Mouse (Mus musculus): Measurements from ENCODE around the gene Wdr92. TPM values are rescaled to one million over a fixed set of nuclear protein-coding genes. Genes with fewer than 3 reads are reported as not detected.

Wdr92 gene
- polyA plus RNA-seq, 1 experiment from 2014 or later = 27.2 TPM

DNA sequence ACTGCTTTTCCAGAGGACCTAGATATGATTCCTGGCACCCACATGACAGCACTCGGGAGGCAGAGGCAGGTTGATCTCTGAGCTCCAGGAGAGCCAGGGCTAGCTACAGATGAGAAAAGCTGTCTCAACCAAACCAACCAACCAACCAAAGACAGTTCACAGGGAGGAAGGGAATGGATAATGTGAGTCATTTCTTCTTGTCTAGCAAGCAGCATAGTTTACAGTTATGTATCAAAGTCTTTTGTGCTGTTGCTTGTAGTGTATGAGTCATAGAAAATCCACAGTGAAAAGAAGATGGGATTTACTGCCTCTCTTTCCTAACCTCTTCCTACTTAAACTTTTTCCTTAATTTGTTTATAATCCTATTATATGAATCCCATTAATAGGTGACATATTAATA lies 5.3 kb upstream of the Wdr92 start:
- 0 out of 2 replicates have a peak, but pooled peaks have one; percentile 31 for ATAC-seq
- Histone ChIP-seq H3K27me3 (replicated peaks) (no peaks in the 10 kb centered on the region), H3K4me1 (replicated peaks) (no peaks in the 10 kb centered on the region), H3K4me3 (replicated peaks) (no peak overlapping the region), H3K4me2 (replicated peaks) (no peak overlapping the region), H3K27ac (no peak overlapping the region), H3K36me3 (no peaks in the 10 kb centered on the region), H3K9me3 (no peaks in the 10 kb centered on the region), H3K9ac (no peak overlapping the region)
- 95% methylated on average over 1 of the region's 1 CpGs for WGBS

DNA sequence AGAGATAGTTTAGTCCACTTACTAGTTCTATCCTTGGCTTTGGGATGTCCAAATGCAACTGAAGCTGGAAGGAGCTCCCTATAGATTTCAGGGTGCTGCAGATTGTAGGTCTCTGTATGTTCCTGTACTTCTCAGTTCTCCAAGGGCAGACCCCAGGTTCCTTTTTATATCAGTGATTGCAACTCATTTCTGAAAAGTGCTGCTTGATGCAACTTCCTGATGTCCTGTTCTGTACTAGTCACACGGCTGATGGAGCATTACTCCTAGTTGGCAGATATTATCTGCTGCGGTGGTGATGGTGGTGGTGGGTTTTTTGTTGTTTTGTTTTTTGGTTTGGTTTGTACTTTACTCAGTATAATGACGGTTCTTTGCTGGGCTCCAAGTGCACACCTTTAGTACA lies 1.2 kb upstream of the Wdr92 start:
- no peaks in the 10 kb centered on the region for H3K36me3 ChIP-seq
- no peak overlapping the region for H3K4me2 ChIP-seq (replicated peaks)
- H3K4me3 ChIP-seq (replicated peaks) = no peak overlapping the region
- H3K4me1 ChIP-seq (replicated peaks) = no peaks in the 10 kb centered on the region
- no peak overlapping the region for H3K27ac ChIP-seq
- no peak overlapping the region for H3K9ac ChIP-seq
- no peaks in the 10 kb centered on the region for H3K27me3 ChIP-seq (replicated peaks)
- H3K9me3 ChIP-seq = no peaks in the 10 kb centered on the region
- ATAC-seq = no peak
- 83% methylated on average over 3 of the region's 3 CpGs for WGBS

DNA sequence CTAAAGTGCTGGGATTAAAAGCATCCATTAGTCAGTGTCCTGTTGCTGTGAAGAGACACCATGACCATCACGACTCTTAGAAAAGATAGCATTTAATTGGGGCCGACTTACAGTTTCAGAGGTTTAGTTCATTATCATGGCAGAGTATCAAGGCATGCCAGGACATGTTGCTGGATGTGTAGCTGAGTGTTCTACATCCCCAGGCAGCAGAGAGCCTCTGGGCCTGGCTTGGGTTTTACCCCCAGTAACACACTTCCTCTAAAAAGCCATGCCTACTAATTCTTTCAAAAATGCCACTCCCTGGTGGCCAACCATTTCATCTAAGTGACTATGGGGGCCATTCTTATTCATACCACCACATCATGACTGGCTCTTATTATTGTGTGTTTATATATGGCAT lies 1.3 kb downstream of the Wdr92 start:
- Histone ChIP-seq H3K27me3 (replicated peaks) (no peaks in the 10 kb centered on the region), H3K4me2 (replicated peaks) (no peak overlapping the region), H3K4me3 (replicated peaks) (no peak overlapping the region), H3K9ac (no peak overlapping the region), H3K4me1 (replicated peaks) (no peaks in the 10 kb centered on the region), H3K27ac (no peak overlapping the region), H3K9me3 (no peaks in the 10 kb centered on the region), H3K36me3 (no peaks in the 10 kb centered on the region)
- ATAC-seq = no peak
- WGBS = 95% methylated on average over 2 of the region's 2 CpGs

DNA sequence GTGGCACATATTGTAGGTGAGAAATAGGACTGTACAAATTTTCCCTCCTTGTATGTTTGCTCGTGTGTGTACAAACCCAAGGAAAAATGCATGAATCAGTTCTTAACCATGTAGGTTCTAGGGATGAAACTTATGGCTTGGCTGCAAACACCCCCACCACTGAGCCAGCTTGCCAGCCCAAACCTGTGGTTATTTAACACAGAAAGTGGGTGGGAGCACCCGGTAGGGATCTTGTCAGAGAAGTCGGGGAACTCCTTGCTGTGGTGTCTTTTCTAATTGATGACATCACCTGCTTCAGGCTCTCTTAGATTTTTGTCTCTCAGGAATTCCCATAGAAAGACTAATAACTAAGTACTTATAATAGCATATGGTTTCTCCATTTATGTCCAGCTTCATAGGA lies 5.7 kb downstream of the Wdr92 start:
- Histone ChIP-seq H3K4me2 (replicated peaks) (no peak overlapping the region), H3K4me3 (replicated peaks) (no peak overlapping the region), H3K27ac (no peak overlapping the region), H3K9me3 (no peaks in the 10 kb centered on the region), H3K9ac (no peak overlapping the region), H3K4me1 (replicated peaks) (no peaks in the 10 kb centered on the region), H3K36me3 (no peaks in the 10 kb centered on the region), H3K27me3 (replicated peaks) (no peaks in the 10 kb centered on the region)
- ATAC-seq = no peak
- 84% methylated on average over 3 of the region's 3 CpGs for WGBS

DNA sequence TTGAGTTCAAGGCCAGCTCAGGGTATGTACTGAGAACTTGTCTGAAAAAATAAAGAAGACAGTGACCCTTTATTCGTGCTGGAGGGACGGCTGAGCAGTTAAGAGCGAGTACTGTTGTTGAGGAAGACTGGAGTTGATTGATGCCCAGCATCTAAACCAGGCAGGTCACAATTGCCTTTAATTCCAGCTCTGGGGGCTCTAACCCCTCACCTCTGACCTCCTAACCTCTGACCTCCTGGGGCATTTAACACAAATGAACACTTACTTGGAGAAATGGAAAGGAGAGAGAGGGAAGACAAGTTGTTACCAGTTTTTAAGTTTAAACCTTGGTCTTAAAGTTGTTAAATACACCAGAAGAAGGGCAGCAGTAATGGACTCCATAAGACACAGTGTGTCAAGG lies 6.9 kb downstream of the Wdr92 start:
- Histone ChIP-seq H3K9ac (no peak overlapping the region), H3K36me3 (no peaks in the 10 kb centered on the region), H3K27me3 (replicated peaks) (no peaks in the 10 kb centered on the region), H3K4me3 (replicated peaks) (no peak overlapping the region), H3K4me1 (replicated peaks) (no peaks in the 10 kb centered on the region), H3K9me3 (no peaks in the 10 kb centered on the region), H3K4me2 (replicated peaks) (no peak overlapping the region), H3K27ac (no peak overlapping the region)
- ATAC-seq = no peak
- WGBS = 61% methylated on average over 3 of the region's 3 CpGs

DNA sequence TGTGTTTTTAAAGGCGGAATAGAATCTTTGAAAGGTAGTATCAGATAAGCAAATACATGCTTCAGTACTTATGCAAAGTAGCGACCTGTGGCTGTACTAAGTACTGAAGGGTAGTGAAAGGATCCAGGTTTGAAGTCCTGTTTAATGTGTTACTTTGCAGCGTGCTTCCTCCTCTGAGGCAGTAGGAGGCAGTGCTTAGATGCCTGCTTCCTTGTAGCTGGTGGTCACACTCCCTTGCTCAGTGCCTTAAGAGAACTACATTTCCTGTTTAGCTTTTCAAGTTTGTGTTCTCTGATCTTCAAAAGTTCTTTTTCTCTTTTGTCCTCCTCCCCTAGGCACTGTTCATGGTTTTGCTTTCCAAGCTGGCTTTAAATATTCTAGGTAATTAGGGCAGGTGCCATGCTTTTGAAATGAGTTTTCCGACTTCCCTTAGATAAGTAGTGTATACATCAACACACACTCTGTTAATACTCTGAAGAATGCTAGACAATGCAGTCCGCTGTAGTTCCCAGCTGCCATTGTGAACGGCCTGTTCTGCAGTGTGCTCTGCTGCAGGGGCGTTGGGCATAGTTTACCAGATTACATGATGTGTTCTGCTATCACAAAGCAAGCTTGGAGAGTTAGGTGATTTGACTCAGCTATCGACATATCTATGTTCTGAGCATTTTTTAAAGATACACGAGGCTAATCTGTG lies 10.4 kb downstream of the Wdr92 start:
- Histone ChIP-seq H3K4me3 (replicated peaks) (no peak overlapping the region), H3K27me3 (replicated peaks) (no peaks in the 10 kb centered on the region), H3K36me3 (peaks cover 13% of the 10 kb centered on the region; the same call in 1 of the 2 replicates), H3K4me1 (replicated peaks) (no peaks in the 10 kb centered on the region), H3K9ac (no peak overlapping the region), H3K27ac (no peak overlapping the region), H3K9me3 (no peaks in the 10 kb centered on the region), H3K4me2 (replicated peaks) (no peak overlapping the region)
- WGBS = 83% methylated on average over 9 of the region's 9 CpGs
- peak; percentile 65; the same call in 1 of the 2 replicates for ATAC-seq

DNA sequence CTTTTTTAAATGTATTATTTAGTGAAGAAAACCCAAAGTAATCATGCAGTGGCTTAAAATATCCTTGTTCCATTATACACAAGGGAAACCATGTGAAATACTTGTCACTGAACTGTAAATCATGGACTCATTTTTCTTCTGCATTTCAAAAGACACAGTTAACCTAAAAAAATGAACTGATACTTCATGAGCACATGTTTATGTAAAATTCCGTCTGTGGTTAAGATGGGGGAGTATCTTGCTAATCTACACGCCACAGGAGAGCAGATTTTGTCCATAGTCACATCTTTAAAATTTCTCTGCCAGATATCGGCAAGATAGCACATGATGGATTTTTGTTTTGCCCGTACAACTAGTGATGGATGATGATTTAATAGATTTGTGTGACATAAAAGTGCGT lies 17.3 kb downstream of the Wdr92 start:
- no peaks in the 10 kb centered on the region for H3K4me1 ChIP-seq (replicated peaks)
- no peak overlapping the region for H3K27ac ChIP-seq
- WGBS = 83% methylated on average over 5 of the region's 5 CpGs
- no peak for ATAC-seq
- peaks cover 22% of the 10 kb centered on the region; the same call in 1 of the 2 replicates for H3K36me3 ChIP-seq
- H3K9ac ChIP-seq = no peak overlapping the region
- no peak overlapping the region for H3K4me2 ChIP-seq (replicated peaks)
- no peak overlapping the region for H3K4me3 ChIP-seq (replicated peaks)
- H3K9me3 ChIP-seq = no peaks in the 10 kb centered on the region
- no peaks in the 10 kb centered on the region for H3K27me3 ChIP-seq (replicated peaks)

DNA sequence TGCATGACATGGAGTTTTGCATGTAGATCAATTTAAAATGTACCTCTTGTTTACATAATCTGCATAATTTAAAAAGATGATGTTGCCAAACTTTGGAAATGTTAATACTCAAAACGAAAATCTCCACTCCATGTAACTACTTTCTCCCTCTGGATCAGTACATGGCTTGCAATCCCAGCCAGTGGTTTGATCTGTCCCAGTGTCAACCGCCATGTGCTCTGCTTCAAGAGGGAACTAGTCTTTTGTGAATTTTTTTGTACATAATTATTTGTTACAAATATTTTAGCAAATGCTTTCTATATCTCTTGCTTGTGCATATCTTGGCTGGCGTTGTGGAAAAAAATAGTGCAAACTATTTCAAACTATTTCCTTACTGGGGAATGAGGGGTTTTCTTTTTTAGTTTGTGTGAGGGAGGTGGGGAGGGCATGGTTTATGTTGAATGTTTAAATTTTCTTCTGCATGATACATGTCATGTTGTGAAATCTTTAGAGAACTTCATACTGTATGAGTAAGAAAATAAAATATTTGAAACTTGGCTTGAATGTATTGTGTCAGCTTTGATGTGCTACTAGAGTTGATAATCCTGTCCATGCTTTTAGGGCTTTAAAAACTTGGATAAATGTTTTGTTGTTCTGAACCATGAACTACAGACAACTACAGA lies 18.1 kb downstream of the Wdr92 start:
- Histone ChIP-seq H3K4me2 (replicated peaks) (no peak overlapping the region), H3K27me3 (replicated peaks) (no peaks in the 10 kb centered on the region), H3K36me3 (peaks cover 22% of the 10 kb centered on the region; the same call in 1 of the 2 replicates), H3K9ac (no peak overlapping the region), H3K4me1 (replicated peaks) (no peaks in the 10 kb centered on the region), H3K27ac (no peak overlapping the region), H3K4me3 (replicated peaks) (no peak overlapping the region), H3K9me3 (no peaks in the 10 kb centered on the region)
- no peak for ATAC-seq
- WGBS = 89% methylated on average over 3 of the region's 3 CpGs

DNA sequence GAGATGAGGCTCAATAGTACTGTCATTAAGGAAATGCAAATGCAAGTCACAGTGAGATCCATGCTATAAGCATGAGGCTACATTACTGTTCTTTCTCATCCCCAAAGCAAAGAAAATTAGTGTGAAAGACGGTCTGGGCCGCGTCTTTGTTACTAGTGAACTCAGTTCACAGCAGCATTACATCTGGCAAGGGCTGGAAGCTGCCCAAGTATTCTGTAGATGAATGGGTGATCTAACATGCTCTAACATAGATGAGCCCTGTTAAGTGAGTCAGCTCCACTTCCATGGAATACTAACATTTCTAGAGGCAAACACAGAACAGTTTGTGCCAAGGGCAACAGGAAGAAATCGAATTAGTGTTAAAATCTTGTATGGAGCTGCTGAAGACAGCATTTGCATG lies 19.0 kb downstream of the Wdr92 start:
- Histone ChIP-seq H3K4me1 (replicated peaks) (no peaks in the 10 kb centered on the region), H3K27ac (no peak overlapping the region), H3K27me3 (replicated peaks) (no peaks in the 10 kb centered on the region), H3K9ac (no peak overlapping the region), H3K4me3 (replicated peaks) (no peak overlapping the region), H3K9me3 (no peaks in the 10 kb centered on the region), H3K4me2 (replicated peaks) (no peak overlapping the region), H3K36me3 (peaks cover 15% of the 10 kb centered on the region; the same call in 1 of the 2 replicates)
- WGBS = 84% methylated on average over 4 of the region's 4 CpGs
- no peak for ATAC-seq

DNA sequence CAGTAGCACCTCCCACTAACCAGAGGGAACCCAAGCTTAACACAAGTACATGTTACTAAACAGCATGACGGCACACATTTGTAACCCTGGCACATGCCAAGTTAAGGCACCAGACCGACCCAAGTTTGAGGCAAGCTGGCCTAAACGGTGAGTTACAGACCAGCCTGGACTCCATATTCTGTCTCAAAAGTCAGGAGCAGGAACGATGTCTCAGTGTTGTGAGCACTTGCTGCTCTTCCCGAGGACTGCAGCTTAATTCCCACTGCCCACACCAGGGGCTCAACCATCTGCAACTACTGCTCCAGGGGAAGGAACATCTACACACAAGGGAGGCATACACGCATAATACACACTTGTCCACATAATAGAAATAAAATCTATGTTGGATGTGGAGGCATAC lies 20.6 kb downstream of the Wdr92 start:
- H3K4me2 ChIP-seq (replicated peaks) = no peak overlapping the region
- WGBS = 91% methylated on average over 6 of the region's 6 CpGs
- H3K27me3 ChIP-seq (replicated peaks) = no peaks in the 10 kb centered on the region
- H3K4me3 ChIP-seq (replicated peaks) = no peak overlapping the region
- no peak overlapping the region for H3K9ac ChIP-seq
- ATAC-seq = no peak
- H3K27ac ChIP-seq = no peak overlapping the region
- H3K36me3 ChIP-seq = peaks cover 10% of the 10 kb centered on the region
- H3K4me1 ChIP-seq (replicated peaks) = no peaks in the 10 kb centered on the region
- H3K9me3 ChIP-seq = no peaks in the 10 kb centered on the region

DNA sequence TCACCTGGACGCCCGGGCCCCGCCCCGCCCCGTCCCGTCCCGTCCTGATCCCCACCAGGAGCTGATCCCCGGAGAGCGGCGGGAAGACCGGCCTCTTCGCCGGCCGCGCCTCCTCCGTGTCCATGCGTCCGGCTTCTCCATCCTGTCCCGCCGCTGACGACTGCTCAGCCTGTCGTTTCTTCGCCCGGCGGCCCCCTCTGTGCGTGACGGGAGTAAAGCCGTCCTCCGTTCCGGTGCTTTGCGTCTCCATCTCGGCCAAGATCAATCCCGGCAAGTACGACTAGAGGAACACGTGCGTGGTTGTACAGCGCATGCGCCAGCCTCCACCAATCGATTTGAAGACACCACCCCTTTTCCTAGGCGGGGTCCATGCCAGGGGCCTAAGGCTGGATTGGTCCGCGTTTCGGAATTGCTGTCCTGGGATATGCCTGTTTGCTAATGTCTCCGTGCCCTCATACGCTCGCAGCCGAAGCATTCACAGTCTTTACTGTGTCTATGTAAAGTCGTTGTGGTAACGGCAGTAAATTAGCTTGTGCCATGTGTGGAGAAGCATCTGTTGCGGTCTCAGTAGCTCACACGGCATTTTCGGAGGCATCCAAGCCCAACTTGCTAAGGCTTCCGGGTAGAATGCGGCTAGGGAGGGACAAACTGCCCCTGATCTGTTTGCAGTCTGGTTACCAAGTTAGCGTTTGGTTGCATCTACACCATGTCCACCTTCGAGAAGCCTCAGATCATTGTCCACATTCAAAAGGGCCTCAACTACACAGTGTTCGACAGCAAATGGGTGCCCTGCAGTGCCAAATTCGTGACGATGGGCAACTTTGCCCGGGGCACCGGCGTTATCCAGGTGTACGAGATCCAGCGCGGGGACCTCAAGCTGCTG lies 29.6 kb downstream of the Wdr92 start, which contains the start of gene Pno1:
TSS of gene Pno1 (minus strand) at position 311 of the 883 bp plus-strand sequence.
- WGBS = under 1% methylated on average over 65 of the region's 65 CpGs
- peaks cover 14% of the 10 kb centered on the region for H3K4me1 ChIP-seq (replicated peaks)
- H3K9ac ChIP-seq = peak within 1 kb of the TSS; percentile 69
- H3K36me3 ChIP-seq = peaks cover 3% of the 10 kb centered on the region; the same call in 1 of the 2 replicates
- peak; percentile 99 for ATAC-seq
- no peaks in the 10 kb centered on the region for H3K9me3 ChIP-seq
- H3K27ac ChIP-seq = peak within 1 kb of the TSS; percentile 71; the same call in 1 of the 2 replicates
- peak within 1 kb of the TSS; percentile 98 for H3K4me3 ChIP-seq (replicated peaks)
- H3K4me2 ChIP-seq (replicated peaks) = peak within 1 kb of the TSS; percentile 59
- no peaks in the 10 kb centered on the region for H3K27me3 ChIP-seq (replicated peaks)

DNA sequence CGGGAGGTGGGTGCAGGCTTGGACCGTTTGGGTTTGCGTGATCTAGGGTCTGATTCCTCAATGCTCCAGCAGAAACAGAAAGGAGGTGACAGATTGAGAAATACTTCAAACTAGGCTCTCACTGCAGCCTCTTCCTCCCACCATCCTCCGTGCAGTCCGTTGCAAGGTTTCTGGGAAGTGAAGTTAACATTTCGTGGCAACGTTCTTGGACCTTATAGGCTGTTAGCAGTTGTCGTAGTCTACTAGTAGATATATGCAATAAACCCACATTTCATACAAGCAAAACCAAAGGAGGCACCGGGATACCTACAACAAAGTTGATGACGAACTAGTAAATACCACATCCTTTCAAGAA lies 30.2 kb downstream of the Wdr92 start:
- no peak for ATAC-seq
- Histone ChIP-seq H3K27me3 (replicated peaks) (no peaks in the 10 kb centered on the region), H3K4me2 (replicated peaks) (peak overlapping the region; percentile 59), H3K27ac (peak overlapping the region; percentile 71; the same call in 1 of the 2 replicates), H3K9ac (peak overlapping the region; percentile 65), H3K36me3 (peaks cover 3% of the 10 kb centered on the region; the same call in 1 of the 2 replicates), H3K4me1 (replicated peaks) (peaks cover 14% of the 10 kb centered on the region), H3K9me3 (no peaks in the 10 kb centered on the region), H3K4me3 (replicated peaks) (peak overlapping the region; percentile 98)
- under 1% methylated on average over 10 of the region's 10 CpGs for WGBS

All from intestine, embryonic 15.5 days (tissue).